Mouse (Mus musculus) CH12.LX (cell line): Measurements from ENCODE around the gene Ypel2.

Experiments
- CTCF ChIP-seq, 2 experiments: IDR thresholded peaks in 1 of 2; conservative IDR thresholded peaks in 1 of 2; 2 replicates each; pipeline ENCODE4 v1.5.1; 2011 to 2012; ENCODE audit warnings: low read depth in 2 of 2, low read length in 2 of 2, improper control_type of control experiment in 1 of 2, inconsistent platforms in 1 of 2, mild to moderate bottlenecking in 1 of 2, moderate library complexity in 1 of 2
- MAFK ChIP-seq: IDR thresholded peaks from 2 replicates; pipeline ENCODE4 v1.6.1; 2011; ENCODE audit warnings: low read length, improper control_type of control experiment; ENCODE audit not compliant: insufficient replicate concordance
- POLR2A ChIP-seq: IDR thresholded peaks from 2 replicates; pipeline ENCODE4 v1.6.1; 2011; ENCODE audit warnings: low read depth, mild to moderate bottlenecking, improper control_type of control experiment, low read length
- TCF12 ChIP-seq: IDR thresholded peaks from 2 replicates; pipeline ENCODE4 v1.6.1; 2014; ENCODE audit warnings: low read depth, mild to moderate bottlenecking, inconsistent platforms, low read length, improper control_type of control experiment
- ZC3H11A ChIP-seq: IDR thresholded peaks from 2 replicates; pipeline ENCODE4 v1.6.1; 2012; ENCODE audit warnings: low read depth, mild to moderate bottlenecking, inconsistent platforms, low read length, improper control_type of control experiment

DNA sequence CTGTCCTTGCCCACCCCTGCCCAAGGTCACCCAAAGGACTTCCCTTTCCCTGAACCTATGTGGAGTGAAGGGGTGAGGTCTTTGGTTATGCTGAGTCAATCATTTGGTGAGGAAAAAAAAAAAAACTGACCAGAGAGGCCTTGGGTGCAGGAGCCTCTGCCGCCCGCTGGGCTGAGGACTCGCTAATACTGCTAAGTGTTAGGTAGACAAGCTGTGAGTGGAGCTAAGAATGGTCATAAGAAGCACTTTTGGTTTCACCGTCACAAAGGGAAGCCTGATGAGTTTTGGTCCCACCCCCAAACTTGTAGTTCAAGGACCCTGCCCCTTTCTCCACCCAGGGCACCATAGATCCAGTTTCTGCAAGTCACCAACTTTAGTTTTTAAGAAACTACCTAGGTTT lies 55.4 kb downstream of the Ypel2 start:
- TF ChIP-seq TCF12 (no peak), ZC3H11A (no peak), CTCF (conservative IDR thresholded peaks at IDR 0.05 in 1 of 2, IDR thresholded peaks at IDR 0.05 in 1 of 2; ENCODE audit: low read depth in 2 of 2, low read length in 2 of 2) (no peak), POLR2A (no peak), MAFK (no peak)
